Mouse (Mus musculus) spleen, adult 2 months (tissue): ENCODE data around the gene Ttc3.

Source experiments
- CTCF ChIP-seq: fragments of 200-500 bp; IDR thresholded peaks from 2 replicates; pipeline ENCODE4 v1.5.1; 2011; ENCODE audit warnings: mild to moderate bottlenecking, inconsistent platforms; ENCODE audit not compliant: insufficient read depth, insufficient read length, insufficient replicate concordance; ENCODE audit errors: extremely low read depth
- POLR2A ChIP-seq: fragments of 200-500 bp; IDR thresholded peaks from 2 replicates; pipeline ENCODE4 v1.6.1; 2011; ENCODE audit warnings: low read depth, low read length, inconsistent platforms

DNA sequence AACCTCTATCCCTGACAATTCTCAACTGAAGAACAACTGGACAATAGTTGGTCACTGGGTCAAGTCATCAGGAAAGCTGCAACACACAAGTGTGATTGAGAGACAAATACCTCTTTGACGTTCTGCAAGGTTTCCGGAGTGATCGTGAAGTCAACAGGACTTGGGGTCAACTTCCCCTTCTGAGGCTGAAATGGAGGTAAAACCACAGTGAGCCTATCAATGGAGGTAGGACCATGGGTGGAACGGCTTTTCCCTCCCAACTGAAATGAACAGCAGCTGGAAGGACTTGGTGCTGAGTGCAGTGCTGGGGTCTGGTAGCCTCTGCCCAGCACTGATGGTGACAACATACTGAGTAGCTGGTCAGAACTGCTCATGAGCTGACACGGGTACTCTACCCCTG lies 133.8 kb downstream of the Ttc3 start:
- TF ChIP-seq CTCF (no peak), POLR2A (no peak)
